Mouse (Mus musculus) spleen, adult 18-20 months (tissue): ENCODE results near the gene Ears2.
"Not testable (repeated sequence)": the region's sequence is repeated elsewhere in the genome, so short reads cannot be mapped to it uniquely, and the experiment has no call there.

Experiments
- DNase-seq, 2 experiments: peaks; one replicate each; pipeline ENCODE4 v3.0.0; 2022; ENCODE audit warnings: mixed read lengths in 2 of 2

Gene Ears2

DNA sequence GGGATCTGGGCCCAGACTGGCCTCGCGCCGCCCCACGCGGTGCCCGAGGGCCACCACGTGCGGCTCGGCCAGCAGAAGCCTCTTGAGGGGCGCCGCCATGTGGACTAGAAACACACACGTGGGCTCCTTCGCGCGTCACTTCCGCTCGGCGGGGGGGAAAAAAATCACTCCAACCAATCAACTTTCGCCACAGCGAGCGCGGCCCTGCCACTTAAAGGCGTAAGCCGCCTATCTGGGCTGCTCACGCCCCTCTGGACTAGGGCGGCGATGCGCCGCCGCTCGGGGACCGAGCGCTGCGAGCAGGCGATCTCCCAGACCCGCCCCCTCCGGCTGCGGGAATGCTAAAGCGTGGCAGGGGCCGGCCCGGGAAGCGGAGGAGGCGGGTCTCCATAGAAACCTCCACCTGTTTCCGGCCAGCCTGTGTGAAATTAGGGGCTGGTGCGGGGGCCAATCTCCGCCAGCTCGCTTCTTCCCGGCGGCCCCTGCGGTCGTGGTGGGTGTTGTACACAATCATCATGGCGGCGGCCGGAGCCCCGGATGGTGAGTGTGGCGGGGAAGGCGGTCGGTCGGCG is at the start of gene Ears2, which contains the start of gene Ubfd1:
Gene Ears2, minus strand, starts transcription at position 319 of the 572 bp plus-strand sequence.
Gene Ubfd1, plus strand, starts transcription at position 231 of the 572 bp plus-strand sequence.
- DNase-seq: peak; percentile 87 to 93

DNA sequence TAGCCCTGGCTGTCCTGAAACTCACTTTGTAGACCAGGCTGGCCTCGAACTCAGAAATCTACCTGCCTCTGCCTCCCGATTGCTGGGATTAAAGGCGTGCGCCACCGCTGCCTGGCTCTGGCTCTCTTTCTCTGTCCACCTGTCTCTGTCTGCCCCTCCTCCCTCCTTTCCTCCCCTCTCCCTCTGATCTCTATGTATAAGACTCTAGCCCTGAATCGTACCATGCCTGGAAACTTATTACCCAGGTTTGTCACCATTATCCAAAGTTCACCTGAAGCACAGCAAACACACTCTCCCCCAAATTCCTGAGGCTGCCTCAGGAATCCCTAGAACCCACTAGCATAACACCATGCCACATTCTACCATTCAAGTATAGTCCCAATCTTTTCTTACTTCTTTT is 41.1 kb upstream of the Ears2 start:
- DNase-seq: no peak

GRCm38 (mm10) chr7:122101747-122102244 is 34.7 kb upstream of the Ears2 start, which contains the start of gene Ndufab1:
Gene Ndufab1, minus strand, starts transcription at chr7:122101886.
- DNase-seq: peak; percentile 73 to 87

- DNase-seq: not testable (repeated sequence)
Measured at GRCm38 (mm10) chr7:122101014-122101746, 34.1 kb upstream of the Ears2 start.

DNA sequence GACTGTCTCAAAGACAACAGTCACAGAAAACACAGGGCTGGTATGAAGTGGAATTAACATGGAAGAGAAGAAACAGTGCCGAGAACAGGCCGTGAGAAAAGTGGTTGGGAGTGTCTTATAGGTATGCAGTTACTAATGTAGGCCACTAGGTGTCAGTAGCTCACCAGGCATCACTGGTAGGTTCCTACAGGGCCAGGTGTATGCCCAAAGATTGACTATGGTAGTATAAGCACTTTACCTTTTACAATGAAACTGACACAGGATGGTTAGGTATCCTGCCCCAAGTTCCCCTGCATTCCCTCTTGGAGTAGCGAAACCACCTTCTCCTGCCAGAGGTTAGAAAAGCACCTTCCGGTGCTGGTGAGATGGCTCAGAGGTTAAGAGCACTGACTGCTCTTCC is 32.2 kb upstream of the Ears2 start:
- DNase-seq: peak in 1 of 2 experiments; percentile 39

GRCm38 (mm10) chr7:122098009-122098408 is 30.9 kb upstream of the Ears2 start:
- DNase-seq: no peak

GRCm38 (mm10) chr7:122094564-122095330 is 27.7 kb upstream of the Ears2 start:
- DNase-seq: peak in 1 of 2 experiments; percentile 11

DNA sequence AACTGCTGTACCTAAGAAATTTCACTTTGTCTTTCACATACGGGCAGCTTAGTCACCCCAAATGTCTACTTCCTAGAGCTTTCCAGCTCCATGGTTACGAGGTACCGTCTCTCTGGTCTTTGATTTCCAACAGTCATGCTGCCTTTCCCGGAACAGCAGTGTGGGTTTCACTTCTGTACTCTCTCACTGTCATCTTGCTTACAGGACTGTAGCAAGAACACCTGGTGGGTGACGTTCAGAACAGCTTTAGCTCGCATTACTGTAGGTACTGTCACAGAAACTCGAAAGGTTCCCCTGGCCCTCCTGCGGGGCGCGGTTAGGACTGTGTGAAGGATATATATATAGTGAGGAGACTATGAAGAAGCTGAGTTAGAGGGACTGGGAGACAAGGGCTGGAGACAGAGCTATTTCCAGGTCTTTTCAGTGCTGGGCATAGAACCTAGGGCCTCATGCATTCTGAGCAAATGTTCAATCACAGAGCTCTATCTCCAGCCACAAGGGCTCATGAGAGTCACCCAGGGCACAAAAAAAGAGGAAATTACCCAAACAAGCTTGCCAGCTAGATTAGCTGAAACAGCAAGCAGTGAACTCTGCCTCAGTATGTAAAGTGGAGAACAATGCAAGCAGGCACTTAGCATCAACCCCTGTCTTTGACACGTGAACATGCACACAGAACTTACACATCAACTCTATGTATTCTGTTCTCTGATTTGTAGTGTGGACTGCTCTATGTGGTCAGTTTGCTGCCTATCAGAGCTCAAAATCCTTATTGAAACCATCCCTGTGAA is 20.3 kb upstream of the Ears2 start:
- DNase-seq: peak in 1 of 2 experiments; percentile 24

GRCm38 (mm10) chr7:122081071-122081470 is 14.0 kb upstream of the Ears2 start:
- DNase-seq: no peak

- DNase-seq: no peak
Measured at GRCm38 (mm10) chr7:122079798-122080554, 12.9 kb upstream of the Ears2 start.

DNA sequence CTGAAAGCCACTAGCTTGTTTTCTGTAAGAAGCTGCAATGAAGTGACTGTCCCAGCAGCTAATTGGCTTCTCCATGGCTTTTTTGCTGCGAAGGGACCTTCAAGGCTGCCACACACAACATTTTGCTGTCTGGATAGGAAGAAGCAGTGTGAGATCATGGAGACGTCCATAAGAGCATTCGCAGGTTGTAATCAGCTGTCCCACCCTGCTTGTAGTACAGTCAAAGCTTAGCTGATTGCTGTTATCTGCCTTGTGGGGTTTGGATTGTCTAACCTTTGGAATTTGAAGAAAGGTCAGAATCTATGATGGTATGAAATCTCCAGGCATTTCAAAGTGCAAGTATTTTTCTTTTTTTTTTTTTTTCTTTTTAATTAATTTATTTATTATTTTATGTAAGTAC is 7.3 kb upstream of the Ears2 start:
- DNase-seq: no peak

DNA sequence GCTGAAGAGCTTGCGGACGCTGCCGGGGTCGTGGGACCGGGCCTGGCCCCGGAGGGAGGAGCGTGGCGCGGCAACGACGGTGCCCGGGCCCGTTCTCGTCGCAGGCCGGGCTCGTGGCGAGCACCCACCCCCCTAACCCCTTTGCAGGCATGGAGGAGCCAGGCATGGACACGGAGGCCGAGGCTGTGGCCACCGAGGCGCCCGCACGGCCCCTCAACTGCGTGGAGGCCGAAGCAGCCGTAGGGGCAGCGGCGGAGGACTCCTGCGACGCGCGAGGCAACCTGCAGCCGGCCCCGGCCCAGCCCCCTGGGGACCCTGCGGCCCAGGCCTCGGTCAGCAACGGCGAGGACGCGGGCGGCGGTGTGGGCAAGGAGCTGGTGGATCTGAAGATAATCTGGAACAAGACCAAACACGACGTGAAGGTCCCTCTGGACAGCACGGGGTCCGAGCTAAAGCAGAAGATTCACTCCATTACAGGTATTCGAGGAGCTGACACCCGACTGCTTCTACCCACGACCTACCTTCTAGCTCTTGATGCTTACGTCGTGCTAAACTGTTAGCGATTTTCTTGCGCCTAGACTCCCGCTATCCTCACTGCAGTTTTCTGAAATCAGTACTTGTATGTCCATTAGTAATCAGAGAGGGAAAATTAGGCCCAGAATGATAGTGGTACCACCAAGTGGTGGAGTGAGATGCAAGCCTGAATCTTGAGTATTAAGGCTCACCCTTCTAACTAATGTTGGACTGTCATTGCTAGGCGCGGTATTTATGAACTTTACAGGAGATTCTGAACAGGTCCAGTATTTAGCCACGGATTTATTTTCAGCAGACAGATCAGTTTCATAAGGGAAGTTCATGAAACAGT is 686 bp upstream of the Ears2 start:
- DNase-seq: no peak

DNA sequence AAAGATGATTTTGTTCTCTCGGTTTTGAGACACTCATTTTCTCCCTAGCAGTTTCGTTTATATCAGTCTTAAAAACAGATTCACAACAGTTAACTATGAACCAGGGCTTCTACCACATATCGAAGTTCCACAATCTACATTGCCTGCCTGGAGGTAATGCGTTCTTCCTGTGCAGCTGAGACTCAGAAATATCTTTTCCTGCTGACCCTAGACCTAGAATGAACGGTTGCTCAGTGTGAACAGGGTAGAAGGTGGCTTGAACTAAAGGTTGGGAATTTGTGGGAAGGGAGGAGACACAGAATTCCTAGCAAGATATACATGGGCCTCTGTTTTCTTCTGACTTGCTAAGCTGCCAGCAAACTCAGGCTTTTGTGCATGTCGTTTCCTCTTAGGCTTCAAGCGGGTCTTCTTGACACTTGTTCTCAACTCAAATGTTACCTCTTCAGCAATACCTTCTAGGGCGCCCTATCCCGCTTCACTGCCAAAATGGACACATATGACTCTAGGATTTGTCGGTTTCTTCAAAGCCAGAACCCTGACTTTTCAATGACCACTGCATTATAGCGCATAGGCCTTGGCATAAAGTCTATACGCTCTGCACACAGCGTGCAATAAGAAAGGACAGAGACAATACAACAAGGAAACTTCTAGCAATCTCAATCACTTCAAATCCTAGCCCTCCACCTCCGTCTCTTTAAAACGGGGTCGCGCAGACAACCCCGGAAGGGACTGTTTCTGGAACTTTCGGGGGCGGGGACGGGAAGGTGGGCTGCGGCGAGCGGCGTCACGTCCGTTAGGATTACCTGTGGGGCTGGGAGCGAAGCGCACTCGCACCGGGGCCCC is 740 bp downstream of the Ears2 start:
- DNase-seq: no peak

DNA sequence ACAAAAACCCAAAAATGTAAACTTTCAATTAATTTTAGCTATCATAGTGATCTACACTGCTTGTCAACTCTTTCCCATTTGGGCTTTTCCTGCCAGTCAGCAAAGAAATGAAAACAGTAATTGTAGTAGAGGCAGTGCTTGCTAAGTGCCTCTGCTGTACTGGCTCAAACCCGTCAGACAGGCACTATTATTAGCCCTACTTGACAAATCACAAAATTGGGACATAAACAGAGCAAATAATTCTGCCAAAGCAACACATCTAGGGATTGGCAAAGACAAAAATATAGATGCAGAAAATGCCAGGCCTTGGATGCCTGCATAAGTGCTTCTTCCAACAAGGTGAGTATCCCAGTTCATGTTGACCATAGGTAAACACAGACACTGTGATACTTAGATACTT is 1.4 kb downstream of the Ears2 start:
- DNase-seq: no peak

DNA sequence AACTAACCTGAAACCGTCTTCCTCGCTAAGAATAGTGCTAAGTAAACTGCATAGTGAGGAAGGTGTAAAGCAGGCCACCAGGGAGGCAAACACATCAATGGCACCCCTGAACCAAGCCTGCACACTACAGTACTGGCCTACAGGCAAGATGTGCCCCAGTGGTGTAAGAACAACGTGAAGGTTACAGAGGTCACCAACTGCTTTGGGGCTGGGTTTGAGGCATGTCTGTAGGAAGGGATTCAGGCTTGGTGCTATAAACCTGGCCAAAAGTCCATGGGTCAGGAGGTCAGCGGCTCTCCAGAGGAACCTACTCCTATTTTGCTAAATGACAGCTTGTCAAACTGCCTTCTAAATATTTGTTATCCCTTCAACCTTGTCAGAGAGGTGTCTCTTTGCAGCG is 10.4 kb downstream of the Ears2 start:
- no peak for DNase-seq

DNA sequence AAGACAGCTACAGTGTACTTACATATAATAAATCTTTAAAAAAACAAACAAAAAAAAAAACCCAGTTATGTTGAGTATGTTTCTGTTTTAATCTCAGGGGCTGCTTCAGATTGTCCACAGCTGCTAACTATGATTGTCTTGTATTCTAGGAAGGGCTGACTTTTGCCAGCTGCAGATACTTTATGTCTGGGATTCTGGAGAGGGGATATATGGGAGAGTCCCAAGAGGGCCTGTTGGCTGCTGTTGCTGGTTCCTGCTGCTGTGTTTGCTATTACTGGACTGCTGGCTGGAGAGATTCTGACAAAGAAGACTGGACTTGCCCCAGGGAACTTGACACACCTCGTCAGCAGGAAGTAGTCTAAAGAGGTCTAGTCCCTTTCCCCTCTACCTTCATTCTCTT is 16.2 kb downstream of the Ears2 start:
- no peak for DNase-seq

DNA sequence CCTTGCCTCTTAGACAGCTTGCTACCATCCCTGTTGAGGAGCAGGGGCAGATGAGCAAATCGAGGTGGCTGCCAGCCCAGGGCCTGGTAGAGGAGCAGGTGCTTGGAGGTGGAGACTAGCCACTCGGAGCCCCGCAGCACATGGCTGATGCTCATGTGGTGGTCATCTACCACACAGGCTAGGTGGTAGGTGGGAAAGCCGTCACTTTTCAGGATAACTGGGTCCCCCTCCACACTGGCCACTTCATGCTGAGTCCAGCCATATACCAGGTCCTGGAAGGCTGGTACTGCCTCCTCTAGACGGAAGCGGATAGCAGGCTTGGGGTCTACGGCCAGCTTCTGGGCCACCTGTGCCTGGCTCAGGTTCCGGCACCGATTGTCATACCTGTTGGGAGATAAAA is 18.9 kb downstream of the Ears2 start:
- DNase-seq: no peak

DNA sequence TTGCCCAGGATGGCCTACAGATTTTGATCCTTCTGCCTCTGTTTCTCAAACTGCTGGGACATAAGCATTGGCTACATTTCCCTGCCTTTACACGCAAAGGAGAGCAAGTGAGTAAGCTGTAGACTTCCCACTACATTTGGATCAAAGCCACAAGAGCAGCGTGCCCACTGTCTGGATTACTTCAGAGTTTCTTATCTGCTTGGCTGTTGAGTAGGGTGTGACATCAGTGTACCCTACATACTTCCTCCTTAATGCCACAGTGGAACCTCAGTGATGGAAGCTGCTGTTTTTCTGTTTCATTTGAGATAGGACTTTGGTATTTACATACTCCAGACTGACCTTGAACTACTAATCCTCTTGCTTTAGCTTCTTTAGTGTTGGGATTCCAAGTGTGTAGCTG is 20.2 kb downstream of the Ears2 start:
- no peak for DNase-seq

- DNase-seq: no peak
Measured at GRCm38 (mm10) chr7:122045711-122046110, 21.4 kb downstream of the Ears2 start.

- no peak for DNase-seq
Measured at GRCm38 (mm10) chr7:122045181-122045634, 21.9 kb downstream of the Ears2 start.
